Mouse (Mus musculus) G1E (cell line): ENCODE results near the gene Loxl3.

Experiments
- CTCF ChIP-seq: IDR thresholded peaks from 2 replicates; pipeline ENCODE4 v1.5.1; 2012; ENCODE audit warnings: low read depth, low read length, inconsistent platforms, mixed read lengths
- POLR2AphosphoS5 ChIP-seq: IDR thresholded peaks from 2 replicates; pipeline ENCODE4 v1.6.1; 2012; ENCODE audit warnings: low read depth, low read length, inconsistent platforms; ENCODE audit not compliant: insufficient replicate concordance
- TAL1 ChIP-seq: conservative IDR thresholded peaks from 2 replicates; pipeline ENCODE4 v1.6.1; 2012; ENCODE audit warnings: low read depth, low read length, inconsistent platforms, mixed read lengths

GRCm38 (mm10) chr6:82999986-83000385 is 34.0 kb upstream of the Loxl3 start:
- TF ChIP-seq CTCF: no peak
- no peak for TF ChIP-seq POLR2AphosphoS5
- no peak for TF ChIP-seq TAL1
